Mouse (Mus musculus): Measurements from ENCODE around the gene Adrb1. TPM values are rescaled to one million over a fixed set of nuclear protein-coding genes. Genes with fewer than 3 reads are reported as not detected.

Gene Adrb1
- total RNA-seq, 2 experiments from 2014 or later = 0.07 to 0.09 TPM

DNA sequence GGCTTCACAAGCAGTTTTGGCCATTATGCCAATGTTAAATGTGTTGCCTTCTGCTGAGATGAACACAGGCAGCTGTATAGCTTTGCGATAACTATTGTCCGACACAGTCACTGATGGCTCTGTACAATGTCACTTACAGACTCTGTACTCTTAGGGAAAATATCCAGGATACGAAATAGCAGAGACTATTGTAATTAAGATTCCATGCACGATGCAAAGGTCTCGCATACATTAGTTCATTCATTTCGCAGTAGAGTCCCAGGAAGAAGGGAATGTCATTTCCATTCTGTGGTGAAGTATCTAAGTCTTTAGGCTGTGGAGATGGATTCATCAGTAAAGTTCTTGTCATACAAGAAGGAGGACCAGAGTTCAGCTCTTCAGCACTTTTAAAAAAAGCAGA lies 20.0 kb upstream of the Adrb1 start:
- ATAC-seq (ENCODE audit: poor library complexity, severe bottlenecking) = no peak

DNA sequence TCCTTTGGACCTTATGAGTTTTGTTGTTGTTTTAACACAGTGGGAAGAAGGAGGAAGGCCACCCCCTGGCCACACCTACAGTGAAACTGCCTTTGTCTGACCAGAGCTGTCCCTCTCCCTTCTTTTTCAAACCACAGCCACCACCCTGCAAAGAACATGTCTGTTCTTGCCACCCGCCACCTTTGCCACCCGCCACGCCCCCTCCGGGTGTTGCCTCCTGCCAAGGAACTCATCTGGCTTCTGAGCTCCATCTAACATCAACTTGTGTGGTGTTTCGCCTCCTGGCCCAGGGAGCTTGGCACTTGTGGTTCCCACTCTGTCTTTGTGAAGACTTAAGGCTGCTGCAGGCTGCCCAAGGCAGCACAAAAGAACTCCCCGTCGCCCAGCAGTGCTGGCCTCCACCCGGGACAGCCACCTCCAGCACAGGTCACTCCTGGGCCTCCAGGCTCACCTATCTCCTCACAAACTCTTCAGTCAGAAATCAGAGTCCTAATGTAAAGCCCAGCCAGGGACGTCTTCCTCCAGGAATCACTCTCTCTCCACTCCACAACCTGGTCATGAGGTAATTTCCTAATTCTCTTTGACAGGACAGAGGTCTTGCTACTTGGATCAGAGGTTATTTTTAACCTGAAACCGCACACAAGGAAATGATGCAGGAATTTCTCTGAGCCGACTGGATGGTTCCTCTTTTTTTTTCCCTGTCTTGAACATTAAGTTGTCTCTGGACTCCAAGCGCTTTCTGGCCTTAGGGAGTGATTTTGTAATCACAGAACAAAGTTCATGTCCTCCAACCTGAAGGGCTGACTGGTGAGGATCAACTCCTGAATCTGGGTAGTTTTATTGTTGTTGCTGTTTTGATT lies 18.5 kb upstream of the Adrb1 start:
- peak; percentile 77 for ATAC-seq (ENCODE audit: poor library complexity, severe bottlenecking)

- ATAC-seq (ENCODE audit: poor library complexity, severe bottlenecking) = no peak
Measured at GRCm38 (mm10) chr19:56705026-56705675, 16.8 kb upstream of the Adrb1 start.

DNA sequence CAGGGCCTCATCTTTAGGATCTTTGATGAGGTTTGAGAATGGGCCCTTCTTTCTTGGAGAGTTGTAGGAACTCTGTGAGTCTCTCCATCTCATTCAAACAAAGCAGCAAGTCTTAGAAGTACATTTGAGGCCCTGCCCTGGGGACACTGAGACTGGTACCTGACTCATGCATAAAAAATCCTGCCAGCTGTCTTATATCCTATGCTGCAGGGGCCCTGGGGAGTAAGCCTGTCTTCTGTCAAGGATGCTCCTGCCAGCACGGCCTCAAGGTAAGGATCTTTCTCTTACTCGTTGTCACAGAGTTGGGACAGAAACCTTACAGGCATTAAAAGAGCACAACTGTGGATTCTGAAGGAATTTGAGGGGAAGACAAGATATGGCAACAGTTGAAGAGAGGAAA lies 13.2 kb upstream of the Adrb1 start:
- ATAC-seq (ENCODE audit: poor library complexity, severe bottlenecking) = no peak

- ATAC-seq (ENCODE audit: poor library complexity, severe bottlenecking) = no peak
Measured at GRCm38 (mm10) chr19:56710131-56710905, 11.7 kb upstream of the Adrb1 start.

GRCm38 (mm10) chr19:56713613-56714012 lies 8.4 kb upstream of the Adrb1 start:
- no peak for ATAC-seq (ENCODE audit: poor library complexity, severe bottlenecking)

GRCm38 (mm10) chr19:56714661-56715170 lies 7.3 kb upstream of the Adrb1 start:
- ATAC-seq (ENCODE audit: poor library complexity, severe bottlenecking) = no peak

DNA sequence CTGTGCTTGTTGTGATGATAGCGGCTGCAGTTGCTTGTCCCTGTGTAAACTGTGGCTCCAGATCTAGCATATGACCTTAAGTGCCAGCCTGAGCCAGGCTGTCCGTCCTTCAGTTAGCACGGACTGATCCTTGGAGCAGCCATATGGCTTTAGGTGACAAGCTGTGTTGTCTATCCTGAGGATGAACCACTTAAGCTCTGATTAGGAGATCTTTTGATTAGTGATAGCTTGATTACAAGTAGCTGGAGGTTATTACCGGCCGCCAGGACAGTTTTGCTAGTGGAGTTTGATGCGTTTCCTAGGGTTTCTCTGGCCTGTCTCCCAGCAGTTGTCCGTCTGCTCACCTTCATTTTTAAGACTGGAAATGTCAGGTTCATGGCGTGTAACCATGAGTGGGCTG lies 4.0 kb upstream of the Adrb1 start:
- ATAC-seq (ENCODE audit: poor library complexity, severe bottlenecking) = no peak

GRCm38 (mm10) chr19:56720882-56721281 lies 1.1 kb upstream of the Adrb1 start:
- no peak for ATAC-seq (ENCODE audit: poor library complexity, severe bottlenecking)

DNA sequence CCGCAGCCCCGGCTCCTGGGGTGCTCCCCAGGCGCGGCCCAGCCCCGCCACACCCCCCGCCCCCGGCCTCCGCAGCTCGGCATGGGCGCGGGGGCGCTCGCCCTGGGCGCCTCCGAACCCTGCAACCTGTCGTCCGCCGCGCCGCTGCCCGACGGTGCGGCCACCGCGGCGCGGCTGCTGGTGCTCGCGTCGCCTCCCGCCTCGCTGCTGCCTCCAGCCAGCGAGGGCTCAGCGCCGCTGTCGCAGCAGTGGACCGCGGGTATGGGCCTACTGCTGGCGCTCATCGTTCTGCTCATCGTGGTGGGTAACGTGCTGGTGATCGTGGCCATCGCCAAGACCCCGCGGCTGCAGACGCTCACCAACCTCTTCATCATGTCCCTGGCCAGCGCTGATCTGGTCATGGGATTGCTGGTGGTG lies 300 bp downstream of the Adrb1 start:
- no peak for ATAC-seq (ENCODE audit: poor library complexity, severe bottlenecking)

GRCm38 (mm10) chr19:56722711-56723330 lies 822 bp downstream of the Adrb1 start:
- ATAC-seq (ENCODE audit: poor library complexity, severe bottlenecking) = no peak

- peak; percentile 47; the same call in 1 of the 2 replicates for ATAC-seq (ENCODE audit: poor library complexity, severe bottlenecking)
Measured at GRCm38 (mm10) chr19:56723331-56724125, 1.5 kb downstream of the Adrb1 start.

DNA sequence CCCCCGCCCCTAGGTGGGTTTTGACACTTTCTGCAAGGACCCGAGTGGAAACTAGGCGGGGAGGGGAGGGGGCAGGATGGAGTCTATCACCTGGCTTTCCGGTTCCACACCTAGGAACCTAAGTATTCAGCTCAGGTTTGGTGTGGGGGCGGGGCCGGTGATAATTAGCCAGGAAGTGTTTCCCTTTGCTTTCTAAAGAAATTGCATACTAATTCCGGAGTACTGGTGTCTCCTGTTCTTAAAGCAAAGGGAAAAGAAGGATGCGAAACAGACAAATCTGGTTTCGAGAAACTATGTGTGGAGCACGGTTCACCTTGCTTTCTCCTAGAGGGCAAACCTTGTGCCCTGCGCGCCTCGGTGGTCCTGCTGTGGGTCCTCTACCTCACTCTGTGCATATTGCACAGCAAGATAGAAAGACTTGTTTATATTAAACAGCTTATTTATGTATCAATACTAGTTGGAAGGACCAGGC lies 2.2 kb downstream of the Adrb1 start:
- ATAC-seq (ENCODE audit: poor library complexity, severe bottlenecking) = no peak

DNA sequence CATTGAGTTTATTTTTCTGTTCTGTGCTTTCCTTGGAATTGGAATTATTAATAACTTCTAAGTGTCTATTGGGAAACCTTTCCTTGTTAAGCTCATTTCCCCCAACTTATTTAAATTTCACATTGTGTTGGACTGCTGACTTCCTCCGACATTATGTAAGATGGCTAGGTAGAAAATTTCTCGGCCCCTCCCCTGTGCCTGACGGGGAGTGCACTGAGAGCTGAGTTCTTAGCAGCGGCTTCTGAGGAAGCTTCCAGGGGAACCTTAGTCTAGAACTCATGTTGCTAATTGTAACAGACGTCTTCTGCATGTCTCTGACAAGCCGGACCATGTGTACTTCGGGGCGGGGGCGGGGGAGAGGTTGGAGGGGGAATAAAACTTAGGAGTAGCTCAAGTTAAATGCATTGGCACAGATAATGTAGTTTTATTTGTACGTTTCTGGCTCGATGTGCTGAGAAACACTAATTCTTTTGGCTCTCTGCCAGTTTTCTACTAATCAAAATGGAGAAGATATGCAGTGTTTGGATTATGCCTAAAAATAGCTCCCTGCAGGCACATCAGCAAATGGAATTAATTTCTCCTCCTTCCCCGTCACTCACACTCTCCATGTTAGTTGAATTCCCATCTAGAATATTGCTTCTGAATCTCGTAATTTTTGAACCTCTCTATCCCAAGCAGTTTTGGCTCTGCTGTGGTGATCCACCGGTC lies 5.3 kb downstream of the Adrb1 start:
- ATAC-seq (ENCODE audit: poor library complexity, severe bottlenecking) = no peak

GRCm38 (mm10) chr19:56734033-56734572 lies 12.1 kb downstream of the Adrb1 start:
- ATAC-seq (ENCODE audit: poor library complexity, severe bottlenecking) = peak; percentile 52

- ATAC-seq (ENCODE audit: poor library complexity, severe bottlenecking) = no peak
Measured at GRCm38 (mm10) chr19:56735747-56736146, 13.7 kb downstream of the Adrb1 start.

DNA sequence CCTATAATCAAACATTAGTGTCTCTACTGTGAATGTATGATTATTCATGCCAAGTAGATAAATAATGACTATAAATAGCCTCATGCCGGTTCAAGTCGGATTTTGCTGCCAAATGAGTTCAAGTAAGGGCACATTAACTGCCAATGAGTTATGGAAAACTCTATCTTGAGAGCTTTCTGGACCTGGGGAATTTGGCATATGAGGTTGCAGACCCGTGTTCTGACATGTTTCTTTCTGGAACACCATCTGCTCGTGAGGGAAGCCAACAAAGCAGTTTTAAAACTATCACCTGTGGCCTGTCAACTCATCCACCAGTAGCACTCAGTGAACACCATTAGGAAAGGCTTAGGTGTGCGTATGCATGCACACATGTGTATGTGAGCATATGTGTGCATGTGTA lies 14.3 kb downstream of the Adrb1 start:
- ATAC-seq (ENCODE audit: poor library complexity, severe bottlenecking) = no peak

- no peak for ATAC-seq (ENCODE audit: poor library complexity, severe bottlenecking)
Measured at GRCm38 (mm10) chr19:56745061-56745460, 23.1 kb downstream of the Adrb1 start.

- ATAC-seq (ENCODE audit: poor library complexity, severe bottlenecking) = no peak
Measured at GRCm38 (mm10) chr19:56745528-56745927, 23.5 kb downstream of the Adrb1 start.

All from megakaryocyte, adult 5-6 weeks (primary cell).